Mouse (Mus musculus): ENCODE results near the gene Nsfl1c.
"Not testable (repeated sequence)": the region's sequence is repeated elsewhere in the genome, so short reads cannot be mapped to it uniquely, and the experiment has no call there.

Gene Nsfl1c

DNA sequence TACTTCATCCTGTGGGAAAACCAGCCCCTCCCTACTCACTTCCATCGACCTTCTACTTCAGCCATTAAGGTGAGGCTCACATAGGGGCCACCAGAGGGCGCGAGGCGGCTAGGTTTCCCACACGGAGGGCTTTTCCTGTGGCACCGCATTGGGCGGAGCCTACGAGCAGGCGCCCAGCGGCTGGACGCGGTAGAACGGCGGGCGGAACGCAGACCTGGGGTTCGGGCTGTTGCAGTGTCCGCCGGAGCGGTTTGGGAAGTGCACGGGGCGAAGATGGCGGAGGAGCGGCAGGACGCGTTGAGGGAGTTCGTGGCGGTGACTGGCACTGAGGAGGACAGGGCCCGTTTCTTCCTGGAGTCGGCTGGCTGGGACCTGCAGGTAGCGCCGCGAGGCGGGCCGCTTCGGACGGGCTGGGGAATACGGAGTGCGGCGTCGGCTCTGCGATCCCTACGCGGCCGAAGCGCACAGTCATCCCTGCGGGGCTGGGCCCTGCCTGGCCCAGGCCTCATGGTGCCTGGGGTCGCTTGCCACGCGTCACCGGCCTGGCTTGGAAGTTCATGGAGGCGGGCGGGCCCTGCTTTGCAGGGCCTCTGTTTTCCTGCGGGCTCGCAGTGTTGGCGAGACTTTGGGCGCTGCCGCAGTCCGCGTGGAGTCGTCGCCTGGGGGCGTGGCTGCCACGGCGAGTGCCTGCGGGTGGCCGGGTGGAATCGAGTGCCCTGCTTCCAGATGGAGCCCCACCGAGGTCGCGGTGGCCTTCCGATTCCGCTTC, at the start of gene Nsfl1c:
Gene Nsfl1c (plus strand): TSS at position 148 of the 769 bp plus-strand sequence.
- DNase-seq (ENCODE audit: low read depth) = peak; percentile 97

DNA sequence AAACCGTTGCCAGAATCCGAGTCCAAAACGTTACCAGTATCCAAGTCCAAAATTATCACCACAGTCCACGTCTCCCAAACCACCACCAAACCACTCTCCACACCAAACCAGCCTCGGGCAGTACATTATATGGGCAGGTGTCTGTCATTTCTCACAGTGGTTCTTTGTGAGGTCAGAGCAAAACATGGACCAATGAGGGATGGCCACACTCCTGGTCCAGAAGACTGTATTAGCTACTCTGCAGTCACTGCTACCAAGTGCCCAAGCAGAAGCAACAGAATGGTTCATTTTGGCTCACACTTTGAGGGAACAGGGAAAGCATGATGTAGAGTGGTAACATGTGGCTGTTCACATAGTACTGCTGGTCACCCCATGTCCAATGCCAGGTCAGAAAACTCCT, 17.9 kb upstream of the Nsfl1c start, which contains the start of gene 4921509C19Rik:
Gene 4921509C19Rik (minus strand): TSS at position 101 of the 400 bp plus-strand sequence.
- DNase-seq (ENCODE audit: low read depth) = not testable (repeated sequence)

DNA sequence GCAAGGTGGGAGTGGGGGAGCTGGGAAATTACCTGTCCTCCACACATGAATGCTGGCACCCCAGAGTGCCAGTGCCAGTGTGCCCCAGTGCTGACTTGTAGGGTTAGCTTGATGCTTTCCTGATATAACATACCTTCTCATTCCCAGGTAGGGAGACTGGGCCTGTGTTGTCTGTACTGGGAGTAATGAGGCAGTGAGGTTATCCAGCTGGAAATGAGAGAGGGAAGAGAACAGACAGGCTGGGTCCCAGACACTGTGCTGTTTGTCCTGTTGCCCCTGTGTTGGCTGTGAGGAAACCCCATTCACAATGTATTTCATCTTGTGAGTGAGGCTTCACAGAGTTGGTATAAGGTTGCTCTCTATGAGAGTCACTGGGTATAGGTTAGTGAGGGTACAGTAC, 7.5 kb upstream of the Nsfl1c start:
- no peak for DNase-seq (ENCODE audit: low read depth)

DNA sequence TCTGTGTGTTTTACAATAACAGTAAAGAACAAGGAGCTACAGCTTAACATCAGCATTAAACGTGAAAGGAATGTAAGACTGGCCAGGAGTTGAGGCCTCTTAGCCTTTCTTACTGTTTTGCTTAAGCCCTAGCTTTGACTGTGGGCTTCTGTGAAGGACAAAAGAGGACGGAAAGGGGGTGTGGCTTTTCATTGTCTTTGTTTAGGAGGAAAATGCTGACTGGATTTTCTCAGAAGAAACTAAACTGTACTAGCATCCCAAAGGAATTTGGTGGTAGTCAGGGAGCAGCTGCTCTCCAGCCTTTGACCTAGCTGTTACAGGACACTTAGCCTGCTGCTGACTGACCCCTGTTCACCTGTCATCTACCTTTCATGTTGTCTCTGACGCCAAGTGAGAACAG, 4.4 kb downstream of the Nsfl1c start:
- no peak for DNase-seq (ENCODE audit: low read depth)

DNA sequence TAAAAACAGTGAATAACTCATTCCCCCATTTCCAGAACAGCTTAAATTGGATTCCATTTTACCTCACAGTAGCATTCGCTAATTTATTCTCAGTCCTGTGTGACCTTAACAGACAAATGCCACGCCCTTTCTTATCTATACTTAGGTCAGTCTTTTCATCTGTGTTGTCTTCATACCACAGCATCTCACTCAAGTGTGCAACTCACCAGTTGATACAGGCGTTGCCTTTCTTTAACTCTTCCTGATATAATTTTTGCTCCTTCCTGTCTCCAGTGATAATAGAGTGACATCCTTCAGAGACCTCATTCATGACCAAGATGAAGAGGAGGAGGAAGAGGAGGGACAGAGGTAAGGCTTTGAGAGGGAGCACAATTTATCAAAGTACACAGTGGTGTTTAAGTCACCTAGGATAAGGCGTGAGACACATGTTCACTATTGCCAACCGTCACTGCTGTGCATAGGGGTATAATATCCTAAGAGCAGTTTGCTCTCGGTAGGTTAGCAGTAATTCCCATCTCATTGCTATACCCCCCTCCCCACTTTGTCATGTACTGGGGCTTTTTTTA, 6.5 kb downstream of the Nsfl1c start:
- no peak for DNase-seq (ENCODE audit: low read depth)

DNA sequence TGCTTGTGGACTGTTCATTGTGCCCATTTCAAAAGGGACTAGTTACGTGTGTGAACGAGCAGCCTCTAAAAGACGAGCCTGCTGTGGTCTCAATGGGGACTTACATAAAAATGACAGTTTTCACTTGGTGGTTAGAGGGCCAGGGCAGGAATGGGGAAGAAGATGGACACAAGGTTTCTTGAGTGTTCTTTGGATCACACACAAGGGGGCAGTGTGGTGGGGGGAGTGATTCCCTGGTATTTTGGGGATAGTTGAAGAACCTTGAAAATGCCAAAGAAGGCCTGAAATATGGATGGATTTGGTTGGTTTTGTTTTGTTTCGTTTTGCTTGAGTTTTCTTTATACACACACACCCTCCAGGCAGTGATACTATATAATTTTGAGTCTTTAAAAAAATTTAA, 10.2 kb downstream of the Nsfl1c start:
- no peak for DNase-seq (ENCODE audit: low read depth)

DNA sequence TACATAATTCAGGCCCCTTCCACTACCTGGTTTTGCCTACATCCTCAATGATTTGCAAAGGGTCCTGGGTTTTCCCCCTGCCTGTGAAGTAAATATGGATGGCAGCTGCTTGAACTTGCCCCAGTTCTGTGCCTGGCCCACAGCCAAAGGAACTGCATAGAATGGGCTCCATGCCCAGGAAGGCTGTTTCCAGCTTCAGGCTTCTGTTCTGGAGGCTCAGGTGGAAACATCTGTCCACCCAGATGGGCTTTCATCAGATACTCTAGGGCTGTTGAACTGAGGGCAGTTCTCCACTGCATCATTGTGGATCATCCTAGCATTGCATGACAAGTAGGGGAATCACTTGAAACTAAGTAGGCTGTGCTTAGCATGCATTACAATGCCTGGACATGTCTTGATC, 18.2 kb downstream of the Nsfl1c start:
- no peak for DNase-seq (ENCODE audit: low read depth)

DNA sequence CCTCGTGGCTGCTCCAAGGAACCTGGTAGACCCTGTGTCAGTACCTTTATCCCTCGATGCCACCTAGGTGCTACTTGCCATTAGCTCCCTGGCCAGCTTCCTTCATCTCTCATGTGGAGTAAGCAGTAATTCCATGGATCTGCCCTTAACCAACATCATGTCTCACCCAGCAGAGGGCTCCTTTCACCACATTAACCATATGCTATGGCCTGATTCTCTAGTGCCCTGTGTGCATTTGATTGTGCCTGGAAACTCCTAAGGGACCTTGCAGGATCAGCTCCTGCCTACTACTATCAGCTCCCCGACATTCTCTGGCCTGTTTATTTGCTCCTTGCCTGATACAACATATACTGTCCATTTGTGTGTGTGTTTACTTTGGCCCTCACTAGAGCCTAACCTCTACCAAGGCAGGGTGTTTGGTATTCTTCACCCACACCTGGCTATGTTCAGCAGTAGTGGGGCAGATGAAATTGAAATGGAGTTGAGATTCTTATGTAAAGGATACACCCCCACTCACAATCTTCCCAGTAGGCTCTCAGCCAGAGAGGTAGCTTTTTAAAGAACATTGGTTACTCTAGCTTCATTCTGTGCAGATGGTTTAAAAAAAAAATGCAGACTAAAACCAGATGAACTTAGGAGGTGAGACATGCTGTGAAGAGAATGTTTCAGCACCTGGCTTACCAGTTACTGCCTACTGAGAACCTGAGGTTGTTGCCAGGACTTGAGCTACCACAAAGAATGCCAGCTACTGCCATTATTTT, 19.7 kb downstream of the Nsfl1c start:
- no peak for DNase-seq (ENCODE audit: low read depth)

DNA sequence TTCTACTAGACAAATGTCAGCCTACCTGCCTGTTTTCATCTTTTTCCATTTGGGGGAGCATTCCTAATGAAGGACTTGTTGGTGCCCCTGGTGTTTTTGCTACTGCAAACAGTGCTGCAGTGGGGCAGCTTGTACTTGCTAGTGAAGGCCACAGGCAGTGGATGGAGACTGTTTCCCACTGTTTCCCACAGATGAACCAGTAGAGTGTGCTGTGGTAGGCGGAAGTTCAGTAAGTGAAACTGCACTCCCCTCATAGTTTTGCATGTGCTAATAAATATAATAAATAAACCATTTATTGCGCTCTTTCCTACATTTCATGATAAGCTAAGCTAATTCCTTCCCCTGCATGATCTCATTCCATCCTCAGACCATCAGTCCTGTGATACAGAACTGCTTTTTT, 25.0 kb downstream of the Nsfl1c start:
- DNase-seq (ENCODE audit: low read depth) = no peak

DNA sequence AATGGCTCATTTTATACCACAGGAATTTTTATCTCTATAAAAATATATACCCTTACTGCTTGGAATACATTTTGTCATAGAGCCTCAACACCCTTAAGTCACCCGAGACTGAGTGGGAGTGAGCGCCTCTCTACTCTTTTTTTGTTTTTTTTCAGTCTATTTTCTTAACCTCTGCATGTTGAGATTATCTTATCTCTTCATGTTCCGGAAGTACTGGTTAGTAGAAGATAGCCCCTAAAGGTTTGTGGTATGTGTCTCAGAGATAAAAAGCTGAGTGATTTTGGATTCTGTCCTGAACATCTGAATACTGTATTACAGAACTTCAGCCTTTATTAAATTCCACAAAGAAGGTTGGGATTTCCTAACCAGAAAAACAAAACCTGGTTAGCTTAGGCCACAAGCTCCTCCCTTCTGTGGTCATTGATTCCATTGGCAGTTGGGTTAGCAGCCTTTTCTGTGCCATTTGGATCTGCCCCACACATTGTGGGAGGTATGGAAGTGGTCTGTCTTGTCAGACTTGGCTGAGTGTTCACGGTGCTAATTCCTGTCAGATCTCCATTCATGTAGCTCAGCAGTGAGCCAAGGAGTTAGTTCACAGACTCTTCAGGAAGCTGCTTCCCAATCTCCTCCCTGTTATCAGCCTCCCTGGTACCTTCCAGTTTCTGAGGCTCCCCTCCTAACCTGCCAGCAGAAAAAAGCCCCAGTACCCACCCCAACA, 30.5 kb downstream of the Nsfl1c start:
- no peak for DNase-seq (ENCODE audit: low read depth)

DNA sequence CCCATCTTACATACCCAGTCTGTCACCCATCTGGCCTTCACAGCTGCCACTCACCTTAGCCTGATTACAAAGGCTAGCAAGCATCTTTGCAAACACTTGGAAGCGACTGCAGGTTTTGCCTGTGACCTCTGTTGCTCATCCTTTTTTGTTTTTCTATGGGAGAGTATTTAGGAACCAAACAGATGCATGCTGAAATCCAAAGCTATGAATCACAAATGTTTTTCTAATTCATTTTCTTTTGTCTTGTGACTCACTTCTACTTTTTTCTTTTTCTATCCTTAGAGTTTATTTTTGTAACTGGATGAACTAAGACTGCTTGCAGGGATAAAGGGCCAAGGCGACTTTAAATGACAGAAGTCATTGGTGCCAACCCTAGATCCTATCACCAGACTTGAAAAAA, 31.5 kb downstream of the Nsfl1c start:
- no peak for DNase-seq (ENCODE audit: low read depth)

DNA sequence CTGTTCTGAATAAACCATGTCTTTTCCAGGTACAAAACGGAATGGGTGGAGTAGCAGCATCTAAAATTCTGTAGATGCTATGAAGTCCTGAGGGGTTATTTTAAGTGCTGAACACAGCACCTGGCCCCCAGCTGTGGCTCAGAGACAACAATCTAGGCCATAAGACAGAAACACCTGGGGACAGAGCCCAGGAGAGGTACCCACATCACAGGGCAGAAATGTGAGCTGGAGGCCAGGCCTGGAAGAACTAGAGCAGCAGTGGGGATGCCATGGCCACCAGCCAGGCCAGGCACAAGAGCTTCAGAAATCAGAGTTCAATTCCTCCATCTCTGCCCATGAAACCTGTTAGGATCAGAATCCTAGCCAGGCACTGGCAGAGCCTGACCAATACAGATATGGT, 34.1 kb downstream of the Nsfl1c start:
- no peak for DNase-seq (ENCODE audit: low read depth)

DNA sequence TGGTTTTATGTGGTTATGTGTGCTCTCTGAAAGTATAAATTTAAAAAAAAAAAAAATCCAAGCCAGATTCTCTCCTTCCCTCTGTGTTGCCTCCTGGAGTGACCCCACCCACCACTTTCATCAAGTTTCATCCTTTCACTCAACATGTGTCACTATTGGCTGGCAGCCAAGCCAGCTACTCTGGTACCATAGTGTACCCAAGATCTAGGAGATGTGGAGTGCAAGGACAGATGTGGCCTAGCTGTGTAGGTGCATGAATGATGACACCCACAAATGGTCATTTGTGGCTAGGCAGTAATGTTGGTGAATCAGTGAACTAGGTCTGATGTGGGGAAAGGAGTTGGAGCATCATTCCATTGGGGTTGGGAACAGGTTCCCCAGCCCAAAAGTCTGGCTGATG, 35.2 kb downstream of the Nsfl1c start:
- DNase-seq (ENCODE audit: low read depth) = no peak

DNA sequence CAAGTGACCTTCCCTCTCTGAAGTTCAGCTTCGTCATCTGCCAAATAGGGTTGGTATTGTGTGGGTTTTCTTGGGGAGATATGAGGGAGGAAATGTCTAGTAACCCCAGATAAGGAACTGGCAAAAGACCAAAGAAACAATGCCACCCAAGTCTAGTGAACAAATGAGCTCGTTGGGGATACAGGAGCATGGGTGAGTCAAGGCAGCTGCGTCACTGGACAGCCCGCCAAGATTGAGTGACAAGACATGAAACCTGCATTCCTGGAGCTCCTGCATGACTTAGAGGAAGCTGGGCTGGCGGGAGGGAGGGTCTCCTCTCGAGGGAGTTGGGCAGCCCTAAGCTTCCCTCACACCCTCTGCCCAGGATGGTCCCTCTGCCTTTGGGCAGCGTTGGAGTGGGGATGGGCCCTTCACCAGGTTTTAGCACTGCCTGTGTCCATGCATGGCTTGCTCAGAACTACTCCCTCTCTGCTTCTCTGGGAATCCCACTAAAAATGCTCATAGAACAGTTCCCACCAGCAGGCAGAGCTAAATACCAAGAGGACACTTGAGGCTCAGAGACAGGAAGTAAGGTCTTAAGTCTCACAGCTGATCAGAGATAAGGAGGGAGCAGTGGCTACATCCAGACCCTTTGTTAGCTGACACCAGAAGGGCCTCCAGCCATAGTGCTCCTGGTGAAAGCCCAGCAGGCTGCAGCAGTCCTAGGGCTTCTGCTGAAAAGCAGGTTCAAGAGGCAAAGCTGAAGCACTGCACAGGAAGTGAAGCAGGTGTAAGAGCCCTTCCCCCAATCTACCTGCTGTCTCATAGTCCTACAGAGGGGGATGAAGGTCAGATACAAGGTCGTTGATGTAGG, 36.6 kb downstream of the Nsfl1c start:
- DNase-seq (ENCODE audit: low read depth) = peak; percentile 54

DNA sequence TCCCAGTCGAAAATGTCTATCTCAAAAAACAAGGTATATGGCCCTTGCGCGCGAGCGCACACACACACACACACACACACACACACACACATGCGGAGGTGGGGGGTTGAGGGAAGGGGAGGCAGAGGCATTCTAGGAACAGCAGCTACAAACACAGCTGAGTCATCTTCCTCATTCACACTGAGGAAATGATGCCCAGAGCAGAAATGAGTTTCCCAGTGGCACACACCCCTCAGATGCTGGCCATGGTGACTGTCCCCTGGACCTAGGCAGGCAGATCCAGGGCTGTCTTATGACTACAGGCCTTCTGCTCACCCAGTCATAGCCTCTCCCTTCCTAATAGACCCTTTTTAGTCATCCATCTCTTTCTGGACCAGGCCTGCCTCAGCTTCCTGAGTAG, 39.6 kb downstream of the Nsfl1c start:
- no peak for DNase-seq (ENCODE audit: low read depth)

DNA sequence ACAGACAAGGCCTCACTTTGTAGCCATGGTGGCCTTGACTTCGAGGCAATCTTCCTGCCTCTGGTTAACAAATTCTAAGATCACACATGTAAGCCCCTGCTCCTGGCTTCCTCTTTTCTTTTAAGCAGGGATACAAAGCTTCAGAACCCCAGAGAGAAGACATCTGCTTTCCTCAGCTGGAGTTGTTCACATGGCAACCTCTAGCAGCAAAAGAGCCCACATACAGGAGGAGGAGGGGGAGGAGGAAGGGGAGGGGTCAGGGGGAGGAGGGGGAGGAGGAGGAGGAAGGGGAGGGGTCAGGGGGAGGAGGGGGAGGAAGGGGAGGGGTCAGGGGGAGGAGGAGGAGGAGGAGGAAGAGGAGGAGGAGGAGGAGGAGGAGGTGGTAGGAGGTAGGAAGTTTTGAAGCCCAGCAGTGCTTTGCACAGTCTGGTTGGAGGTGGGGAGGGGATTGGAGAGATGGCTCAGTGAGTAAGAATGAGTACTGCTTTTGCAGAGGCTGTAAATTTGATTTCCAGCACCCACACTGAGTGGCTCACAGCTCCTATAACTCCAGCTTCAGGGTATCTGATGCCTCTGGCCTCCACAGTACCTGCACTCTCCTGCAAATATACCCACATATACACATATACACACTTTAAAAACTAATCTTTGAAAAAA, 42.1 kb downstream of the Nsfl1c start:
- peak; percentile 52 for DNase-seq (ENCODE audit: low read depth)

DNA sequence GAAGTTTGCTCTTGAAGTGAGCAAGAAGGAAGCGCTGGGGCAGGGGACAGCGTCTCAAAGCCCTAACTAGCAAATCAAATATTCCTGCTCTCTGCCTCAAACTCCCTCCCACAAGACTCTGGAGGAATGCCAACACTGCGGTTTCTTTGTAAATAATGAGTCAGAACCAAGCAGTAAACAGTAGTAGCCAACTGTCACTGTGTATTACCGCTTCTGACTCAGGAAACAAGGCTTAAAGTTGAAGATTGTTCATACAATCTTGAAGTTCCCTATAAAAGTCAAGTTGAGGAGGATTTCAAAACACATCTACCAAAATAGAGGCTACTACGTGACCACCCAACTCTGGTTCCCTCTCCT, 42.6 kb downstream of the Nsfl1c start:
- DNase-seq (ENCODE audit: low read depth) = peak; percentile 81

DNA sequence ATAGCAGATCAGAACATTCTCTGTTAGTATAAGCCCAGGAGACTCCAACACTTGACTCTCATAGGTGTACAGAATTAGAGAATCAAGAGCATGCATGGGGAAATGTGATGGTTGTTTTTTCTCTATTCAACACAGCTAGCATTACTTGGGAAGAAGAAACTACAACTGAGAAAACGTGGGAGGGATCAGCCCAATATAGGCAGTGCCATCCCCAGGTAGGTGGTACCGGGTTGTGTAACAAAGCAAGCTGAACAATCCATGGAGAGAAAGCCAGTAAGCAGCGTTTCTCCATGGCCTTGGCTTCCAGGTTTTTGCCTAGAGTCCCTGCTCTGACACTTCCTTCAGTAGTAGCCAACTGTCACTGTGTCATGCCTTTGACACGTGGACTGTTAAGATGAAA, 44.7 kb downstream of the Nsfl1c start:
- DNase-seq (ENCODE audit: low read depth) = no peak

DNA sequence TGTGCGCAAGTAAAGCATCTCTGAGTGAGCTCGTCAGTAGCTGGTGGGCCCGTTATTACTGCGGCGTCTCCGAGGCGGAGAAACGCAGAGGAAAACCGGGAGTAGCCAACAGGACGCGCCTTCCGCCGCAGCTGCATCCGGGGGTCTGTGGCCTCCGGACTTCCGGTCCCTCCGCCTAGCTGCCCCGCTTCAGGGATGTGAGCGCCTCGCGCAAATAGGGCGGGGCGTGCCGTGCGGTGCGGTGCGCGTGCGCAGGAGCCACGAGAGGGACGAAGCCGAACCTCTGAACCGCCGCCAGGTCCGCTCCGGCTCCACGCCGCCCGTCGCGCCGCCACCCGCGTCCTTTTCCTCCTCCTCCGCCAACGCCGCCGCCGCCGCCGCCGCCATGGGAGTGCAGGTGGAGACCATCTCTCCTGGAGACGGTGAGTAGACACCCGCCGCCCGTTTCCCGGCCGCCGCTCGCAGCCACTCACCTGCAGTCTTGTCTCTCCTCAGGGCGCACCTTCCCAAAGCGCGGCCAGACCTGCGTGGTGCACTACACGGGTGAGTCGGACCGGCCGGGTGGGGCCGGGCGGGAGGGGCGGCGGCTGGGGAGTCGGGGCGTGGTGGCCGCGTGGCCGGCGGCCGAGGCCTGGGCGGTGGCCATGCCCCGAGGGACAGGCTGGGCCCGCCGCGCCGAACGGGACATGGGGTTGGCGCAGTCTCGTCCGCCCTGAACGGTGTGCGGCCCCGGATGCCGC, 48.5 kb downstream of the Nsfl1c start, which contains the start of gene Fkbp1a:
Gene Fkbp1a (plus strand): TSS at position 161 of the 740 bp plus-strand sequence.
- DNase-seq (ENCODE audit: low read depth) = peak; percentile 93

Measured in naive thymus-derived CD4-positive, alpha-beta T cell, adult 2 months (primary cell).